Mouse (Mus musculus): ENCODE results near the gene Gpsm3. TPM values are rescaled to one million over a fixed set of nuclear protein-coding genes. Genes with fewer than 3 reads are reported as not detected.
"Not testable (repeated sequence)": the region's sequence is repeated elsewhere in the genome, so short reads cannot be mapped to it uniquely, and the experiment has no call there.

The Gpsm3 gene
- 10.3 and 12.6 TPM in 2 replicates for polyA plus RNA-seq (2014; fragmentation: Nextera tagmentation; extraction: Ambion mirVana)

- 15% methylated on average over 7 of the region's 7 CpGs for WGBS
- no peaks in the 10 kb centered on the region for H3K27me3 ChIP-seq (replicated peaks; ENCODE audit: control insufficient read depth, insufficient read depth, low read length)
- H3K27ac ChIP-seq (ENCODE audit: low read depth): peak within 1 kb of the TSS; percentile 95
- no peaks in the 10 kb centered on the region for H3K9me3 ChIP-seq (ENCODE audit: control insufficient read depth, low read length)
- H3K9ac ChIP-seq (ENCODE audit: low read length): no peak within 1 kb of the TSS
- H3K36me3 ChIP-seq (ENCODE audit: control insufficient read depth, insufficient read depth, low read length): peaks cover 5% of the 10 kb centered on the region
- H3K4me1 ChIP-seq (replicated peaks; ENCODE audit: control insufficient read depth, insufficient read depth, low read length): peaks cover 57% of the 10 kb centered on the region
- H3K4me2 ChIP-seq (ENCODE audit: low read length): peak within 1 kb of the TSS; percentile 31
- ATAC-seq (replicated peaks; ENCODE audit: low FRiP score, low TSS enrichment, low read depth): no peak
- DNase-seq (ENCODE audit: low spot score): no peak
- no peak within 1 kb of the TSS for H3K4me3 ChIP-seq (ENCODE audit: low read depth, low read length)
Measured at GRCm38 (mm10) chr17:34589681-34590101, at the start of gene Gpsm3. Gpsm3 (plus strand) TSS chr17:34589806.

GRCm38 (mm10) chr17:34543567-34543966, 46.0 kb upstream of the Gpsm3 start:
- H3K27ac ChIP-seq (ENCODE audit: low read depth); DNase-seq (ENCODE audit: low spot score); H3K4me3 ChIP-seq (ENCODE audit: low read depth, low read length); H3K9ac ChIP-seq (ENCODE audit: low read length); H3K27me3 ChIP-seq (replicated peaks; ENCODE audit: control insufficient read depth, insufficient read depth, low read length); H3K4me1 ChIP-seq (replicated peaks; ENCODE audit: control insufficient read depth, insufficient read depth, low read length); H3K9me3 ChIP-seq (ENCODE audit: control insufficient read depth, low read length); H3K36me3 ChIP-seq (ENCODE audit: control insufficient read depth, insufficient read depth, low read length); H3K4me2 ChIP-seq (ENCODE audit: low read length); ATAC-seq (replicated peaks; ENCODE audit: low FRiP score, low TSS enrichment, low read depth): not testable (repeated sequence)
- WGBS: 93% methylated on average over 12 of the region's 13 CpGs

- H3K4me3 ChIP-seq (ENCODE audit: low read depth, low read length): no peak overlapping the region
- H3K4me1 ChIP-seq (replicated peaks; ENCODE audit: control insufficient read depth, insufficient read depth, low read length): no peaks in the 10 kb centered on the region
- H3K27ac ChIP-seq (ENCODE audit: low read depth): no peak overlapping the region
- ATAC-seq (replicated peaks; ENCODE audit: low FRiP score, low TSS enrichment, low read depth): no peak
- no peaks in the 10 kb centered on the region for H3K9me3 ChIP-seq (ENCODE audit: control insufficient read depth, low read length)
- no peak overlapping the region for H3K4me2 ChIP-seq (ENCODE audit: low read length)
- H3K9ac ChIP-seq (ENCODE audit: low read length): no peak overlapping the region
- WGBS: 89% methylated on average over 1 of the region's 1 CpGs
- no peaks in the 10 kb centered on the region for H3K36me3 ChIP-seq (ENCODE audit: control insufficient read depth, insufficient read depth, low read length)
- no peak for DNase-seq (ENCODE audit: low spot score)
- H3K27me3 ChIP-seq (replicated peaks; ENCODE audit: control insufficient read depth, insufficient read depth, low read length): no peaks in the 10 kb centered on the region
Measured at GRCm38 (mm10) chr17:34546797-34547196, 42.8 kb upstream of the Gpsm3 start.

GRCm38 (mm10) chr17:34547601-34548000, 42.0 kb upstream of the Gpsm3 start:
- Histone ChIP-seq H3K4me3 (ENCODE audit: low read depth, low read length) (no peak overlapping the region), H3K9me3 (ENCODE audit: control insufficient read depth, low read length) (no peaks in the 10 kb centered on the region), H3K4me1 (replicated peaks; ENCODE audit: control insufficient read depth, insufficient read depth, low read length) (no peaks in the 10 kb centered on the region), H3K27me3 (replicated peaks; ENCODE audit: control insufficient read depth, insufficient read depth, low read length) (no peaks in the 10 kb centered on the region), H3K4me2 (ENCODE audit: low read length) (no peak overlapping the region), H3K9ac (ENCODE audit: low read length) (no peak overlapping the region), H3K27ac (ENCODE audit: low read depth) (no peak overlapping the region), H3K36me3 (ENCODE audit: control insufficient read depth, insufficient read depth, low read length) (no peaks in the 10 kb centered on the region)
- 95% methylated on average over 4 of the region's 4 CpGs for WGBS
- DNase-seq (ENCODE audit: low spot score) (no peak), ATAC-seq (replicated peaks; ENCODE audit: low FRiP score, low TSS enrichment, low read depth) (no peak)

- no peak overlapping the region for H3K4me3 ChIP-seq (ENCODE audit: low read depth, low read length)
- H3K4me1 ChIP-seq (replicated peaks; ENCODE audit: control insufficient read depth, insufficient read depth, low read length): no peaks in the 10 kb centered on the region
- ATAC-seq (replicated peaks; ENCODE audit: low FRiP score, low TSS enrichment, low read depth) (no peak), DNase-seq (ENCODE audit: low spot score) (no peak)
- H3K4me2 ChIP-seq (ENCODE audit: low read length): no peak overlapping the region
- no peaks in the 10 kb centered on the region for H3K36me3 ChIP-seq (ENCODE audit: control insufficient read depth, insufficient read depth, low read length)
- H3K27me3 ChIP-seq (replicated peaks; ENCODE audit: control insufficient read depth, insufficient read depth, low read length): no peaks in the 10 kb centered on the region
- 83% methylated on average over 3 of the region's 3 CpGs for WGBS
- no peak overlapping the region for H3K27ac ChIP-seq (ENCODE audit: low read depth)
- no peak overlapping the region for H3K9ac ChIP-seq (ENCODE audit: low read length)
- no peaks in the 10 kb centered on the region for H3K9me3 ChIP-seq (ENCODE audit: control insufficient read depth, low read length)
Measured at GRCm38 (mm10) chr17:34549156-34549555, 40.5 kb upstream of the Gpsm3 start.

GRCm38 (mm10) chr17:34549843-34550242, 39.8 kb upstream of the Gpsm3 start:
- Histone ChIP-seq H3K27ac (ENCODE audit: low read depth) (no peak overlapping the region), H3K4me3 (ENCODE audit: low read depth, low read length) (no peak overlapping the region), H3K36me3 (ENCODE audit: control insufficient read depth, insufficient read depth, low read length) (no peaks in the 10 kb centered on the region), H3K4me2 (ENCODE audit: low read length) (no peak overlapping the region), H3K4me1 (replicated peaks; ENCODE audit: control insufficient read depth, insufficient read depth, low read length) (no peaks in the 10 kb centered on the region), H3K9ac (ENCODE audit: low read length) (no peak overlapping the region), H3K9me3 (ENCODE audit: control insufficient read depth, low read length) (no peaks in the 10 kb centered on the region), H3K27me3 (replicated peaks; ENCODE audit: control insufficient read depth, insufficient read depth, low read length) (no peaks in the 10 kb centered on the region)
- WGBS: 73% methylated on average over 2 of the region's 2 CpGs
- no peak for ATAC-seq (replicated peaks; ENCODE audit: low FRiP score, low TSS enrichment, low read depth)
- no peak for DNase-seq (ENCODE audit: low spot score)

GRCm38 (mm10) chr17:34555483-34555882, 34.1 kb upstream of the Gpsm3 start:
- no peak overlapping the region for H3K4me3 ChIP-seq (ENCODE audit: low read depth, low read length)
- no peak overlapping the region for H3K27ac ChIP-seq (ENCODE audit: low read depth)
- no peaks in the 10 kb centered on the region for H3K9me3 ChIP-seq (ENCODE audit: control insufficient read depth, low read length)
- H3K36me3 ChIP-seq (ENCODE audit: control insufficient read depth, insufficient read depth, low read length): no peaks in the 10 kb centered on the region
- H3K4me2 ChIP-seq (ENCODE audit: low read length): no peak overlapping the region
- no peak overlapping the region for H3K9ac ChIP-seq (ENCODE audit: low read length)
- no peaks in the 10 kb centered on the region for H3K27me3 ChIP-seq (replicated peaks; ENCODE audit: control insufficient read depth, insufficient read depth, low read length)
- peak; percentile 90 for DNase-seq (ENCODE audit: low spot score)
- no peak for ATAC-seq (replicated peaks; ENCODE audit: low FRiP score, low TSS enrichment, low read depth)
- WGBS: 18% methylated on average over 5 of the region's 5 CpGs
- no peaks in the 10 kb centered on the region for H3K4me1 ChIP-seq (replicated peaks; ENCODE audit: control insufficient read depth, insufficient read depth, low read length)

GRCm38 (mm10) chr17:34556406-34556805, 33.2 kb upstream of the Gpsm3 start:
- H3K4me1 ChIP-seq (replicated peaks; ENCODE audit: control insufficient read depth, insufficient read depth, low read length): no peaks in the 10 kb centered on the region
- H3K27ac ChIP-seq (ENCODE audit: low read depth): no peak overlapping the region
- H3K9ac ChIP-seq (ENCODE audit: low read length): no peak overlapping the region
- H3K4me3 ChIP-seq (ENCODE audit: low read depth, low read length): no peak overlapping the region
- DNase-seq (ENCODE audit: low spot score): no peak
- 83% methylated on average over 8 of the region's 8 CpGs for WGBS
- no peak for ATAC-seq (replicated peaks; ENCODE audit: low FRiP score, low TSS enrichment, low read depth)
- H3K36me3 ChIP-seq (ENCODE audit: control insufficient read depth, insufficient read depth, low read length): no peaks in the 10 kb centered on the region
- no peaks in the 10 kb centered on the region for H3K9me3 ChIP-seq (ENCODE audit: control insufficient read depth, low read length)
- no peak overlapping the region for H3K4me2 ChIP-seq (ENCODE audit: low read length)
- H3K27me3 ChIP-seq (replicated peaks; ENCODE audit: control insufficient read depth, insufficient read depth, low read length): no peaks in the 10 kb centered on the region

GRCm38 (mm10) chr17:34557411-34557810, 32.2 kb upstream of the Gpsm3 start:
- no peak overlapping the region for H3K27ac ChIP-seq (ENCODE audit: low read depth)
- 61% methylated on average over 11 of the region's 11 CpGs for WGBS
- no peaks in the 10 kb centered on the region for H3K36me3 ChIP-seq (ENCODE audit: control insufficient read depth, insufficient read depth, low read length)
- DNase-seq (ENCODE audit: low spot score): no peak
- no peak for ATAC-seq (replicated peaks; ENCODE audit: low FRiP score, low TSS enrichment, low read depth)
- H3K9me3 ChIP-seq (ENCODE audit: control insufficient read depth, low read length): no peaks in the 10 kb centered on the region
- H3K4me1 ChIP-seq (replicated peaks; ENCODE audit: control insufficient read depth, insufficient read depth, low read length): no peaks in the 10 kb centered on the region
- H3K9ac ChIP-seq (ENCODE audit: low read length): no peak overlapping the region
- no peaks in the 10 kb centered on the region for H3K27me3 ChIP-seq (replicated peaks; ENCODE audit: control insufficient read depth, insufficient read depth, low read length)
- H3K4me3 ChIP-seq (ENCODE audit: low read depth, low read length): no peak overlapping the region
- H3K4me2 ChIP-seq (ENCODE audit: low read length): no peak overlapping the region

All from intestine, embryonic 14.5 days (tissue).